In the genomic region with DNA sequence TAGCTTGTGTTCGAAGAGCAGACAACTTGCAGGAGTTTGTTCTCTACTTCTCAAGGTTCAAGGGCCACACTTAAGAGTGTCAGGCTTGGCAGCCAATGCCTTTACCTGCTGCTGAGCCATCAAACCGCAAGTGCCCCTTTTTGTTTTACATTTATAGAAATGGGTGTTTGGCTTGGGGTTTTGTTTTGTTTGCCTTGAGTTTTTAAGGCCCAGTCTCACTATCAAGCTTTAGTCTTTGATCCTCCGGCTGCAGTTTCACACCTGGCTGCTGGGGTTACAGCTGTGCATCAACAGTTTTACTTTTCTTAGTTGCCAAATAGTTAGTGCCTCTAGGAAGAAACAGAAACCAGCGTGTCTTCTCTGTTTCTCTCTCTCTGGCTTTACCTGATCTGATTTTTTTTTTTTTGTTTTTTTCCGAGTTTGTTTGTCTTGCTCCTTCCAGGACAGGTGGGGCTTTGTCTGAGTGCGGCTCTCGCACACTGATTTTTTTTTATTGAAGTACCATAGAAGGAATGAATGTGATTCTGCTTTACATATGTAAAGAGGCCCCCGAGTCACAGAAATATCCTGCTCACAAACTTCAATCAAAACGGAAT, we compare ENCODE assay signal across 7 mouse cellular contexts. TPM values are rescaled to one million over a fixed set of nuclear protein-coding genes. Genes with fewer than 3 reads are reported as not detected.
DNase-seq lines count a peak whose midpoint lies in the region; ATAC-seq and TF ChIP-seq lines count a peak whose summit lies in the region.

No protein-coding gene starts in this region.

- no peak for TF ChIP-seq CTCF in E14TG2a.4 (conservative IDR thresholded peaks at IDR 0.05; ENCODE audit: low read length)
- TF ChIP-seq CTCF in kidney, postnatal 0 days (IDR thresholded peaks at IDR 0.05; ENCODE audit: low read depth): no peak

- H3K9ac ChIP-seq in kidney, postnatal 0 days (ENCODE audit: low read depth, low read length): peak overlapping the region; percentile 92; the same call in 1 of the 2 replicates
- peak overlapping the region; percentile 99 for H3K9ac ChIP-seq in midbrain, embryonic 14.5 days (replicated peaks; ENCODE audit: low read length)

- peaks cover 54% of the 10 kb centered on the region for H3K27me3 ChIP-seq in E14TG2a.4 (ENCODE audit: insufficient read depth, low read length)
- peaks cover 68% of the 10 kb centered on the region for H3K27me3 ChIP-seq in embryonic facial prominence, embryonic 10.5 days (replicated peaks; ENCODE audit: low read depth, poor library complexity, severe bottlenecking)
- H3K27me3 ChIP-seq in kidney, postnatal 0 days (ENCODE audit: insufficient read depth, low read length): no peaks in the 10 kb centered on the region
- H3K27me3 ChIP-seq in midbrain, embryonic 14.5 days (ENCODE audit: control insufficient read depth, insufficient read depth, low read length): no peaks in the 10 kb centered on the region

- peaks cover 19% of the 10 kb centered on the region for H3K4me1 ChIP-seq in E14TG2a.4 (replicated peaks; ENCODE audit: low read depth, low read length)
- H3K4me1 ChIP-seq in embryonic facial prominence, embryonic 10.5 days: peaks cover 27% of the 10 kb centered on the region
- H3K4me1 ChIP-seq in kidney, postnatal 0 days (replicated peaks; ENCODE audit: insufficient read depth, low read length): peaks cover 14% of the 10 kb centered on the region; the same call in 1 of the 2 replicates
- peaks cover 16% of the 10 kb centered on the region for H3K4me1 ChIP-seq in midbrain, embryonic 14.5 days (ENCODE audit: control insufficient read depth, insufficient read depth, low read length)

- no peak for ATAC-seq in kidney, postnatal 0 days (replicated peaks; ENCODE audit: low FRiP score, low read depth)
- no peak for ATAC-seq in midbrain, embryonic 14.5 days (ENCODE audit: low FRiP score, low TSS enrichment)

- H3K36me3 ChIP-seq in E14TG2a.4 (ENCODE audit: insufficient read depth, low read length): no peaks in the 10 kb centered on the region
- H3K36me3 ChIP-seq in embryonic facial prominence, embryonic 10.5 days (replicated peaks): no peaks in the 10 kb centered on the region
- no peaks in the 10 kb centered on the region for H3K36me3 ChIP-seq in kidney, postnatal 0 days (ENCODE audit: insufficient read depth, low read length)
- H3K36me3 ChIP-seq in midbrain, embryonic 14.5 days (ENCODE audit: control insufficient read depth, insufficient read depth, low read length): 0 out of 2 replicates have a peak, but pooled peaks cover 3% of the 10 kb centered on the region

- peak overlapping the region; percentile 89 for H3K4me2 ChIP-seq in kidney, postnatal 0 days (ENCODE audit: low read length)
- H3K4me2 ChIP-seq in midbrain, embryonic 14.5 days (ENCODE audit: low read length): peak overlapping the region; percentile 79

- WGBS in embryonic facial prominence, embryonic 10.5 days: 31% methylated on average over 9 of the region's 9 CpGs
- 22% methylated on average over 9 of the region's 9 CpGs for WGBS in kidney, postnatal 0 days
- WGBS in midbrain, embryonic 14.5 days: 30% methylated on average over 9 of the region's 9 CpGs

- H3K9me3 ChIP-seq in E14TG2a.4 (ENCODE audit: low read length): no peaks in the 10 kb centered on the region
- no peaks in the 10 kb centered on the region for H3K9me3 ChIP-seq in embryonic facial prominence, embryonic 10.5 days
- no peaks in the 10 kb centered on the region for H3K9me3 ChIP-seq in kidney, postnatal 0 days (replicated peaks; ENCODE audit: low read length)
- no peaks in the 10 kb centered on the region for H3K9me3 ChIP-seq in midbrain, embryonic 14.5 days (ENCODE audit: control insufficient read depth, low read length)

- no peak overlapping the region for H3K27ac ChIP-seq in embryonic facial prominence, embryonic 10.5 days (replicated peaks)
- H3K27ac ChIP-seq in kidney, postnatal 0 days: peak overlapping the region; percentile 93
- H3K27ac ChIP-seq in midbrain, embryonic 14.5 days (replicated peaks; ENCODE audit: low read depth, low read length): peak overlapping the region; percentile 91

- peak overlapping the region; percentile 76; the same call in 1 of the 2 replicates for H3K4me3 ChIP-seq in E14TG2a.4 (replicated peaks; ENCODE audit: low read length)
- peak overlapping the region; percentile 86 for H3K4me3 ChIP-seq in embryonic facial prominence, embryonic 10.5 days
- H3K4me3 ChIP-seq in kidney, postnatal 0 days (replicated peaks; ENCODE audit: low read depth, low read length): peak overlapping the region; percentile 96
- peak overlapping the region; percentile 82 for H3K4me3 ChIP-seq in midbrain, embryonic 14.5 days (replicated peaks; ENCODE audit: low read depth, low read length)

- no peak for DNase-seq in embryonic facial prominence, embryonic 10.5 days (ENCODE audit: low spot score)
- no peak for DNase-seq in kidney, postnatal 0 days (ENCODE audit: low spot score)
- DNase-seq in midbrain, embryonic 14.5 days: peak; percentile 4
- DNase-seq in adrenal gland, adult 8-10 months: no peak
- DNase-seq in gastrocnemius, adult 18-20 months (ENCODE audit: low spot score): no peak
- no peak for DNase-seq in ovary, postnatal 36 days (ENCODE audit: low spot score)

RNA-seq across cellular contexts. Expression of a gene that starts 1.4 kb away (rescaled TPM):
- 3.7 and 5.4 TPM in 2 replicates for polyA plus RNA-seq in embryonic facial prominence, embryonic 10.5 days (2016; fragmentation: Nextera tagmentation; extraction: Ambion mirVana)
- 9.5 and 9.7 TPM in 2 replicates for polyA plus RNA-seq in kidney, postnatal 0 days (2015; fragmentation: Nextera tagmentation; extraction: Ambion mirVana)
- 45.6 and 47.3 TPM in 2 replicates for polyA plus RNA-seq in midbrain, embryonic 14.5 days (2014; fragmentation: Nextera tagmentation; extraction: Ambion mirVana)
- 10 to 100 TPM; 17.1 to 33.5 (median 23.8) TPM for total RNA-seq in adrenal gland, adult 8-10 months (2022)
- total RNA-seq in gastrocnemius, adult 18-20 months (2021): 10 to 100 TPM; 13.8 to 17.7 TPM

RNA-seq across cellular contexts. Expression of a gene that starts 16.8 kb away (rescaled TPM):
- 200 and 212 TPM in 2 replicates for polyA plus RNA-seq in embryonic facial prominence, embryonic 10.5 days (2016; fragmentation: Nextera tagmentation; extraction: Ambion mirVana)
- polyA plus RNA-seq in kidney, postnatal 0 days (2015; fragmentation: Nextera tagmentation; extraction: Ambion mirVana): 327 and 349 TPM in 2 replicates
- polyA plus RNA-seq in midbrain, embryonic 14.5 days (2014; fragmentation: Nextera tagmentation; extraction: Ambion mirVana): 139 and 171 TPM in 2 replicates
- 100 to 1,000 TPM; 235 to 259 (median 252) TPM for total RNA-seq in adrenal gland, adult 8-10 months (2022)
- total RNA-seq in gastrocnemius, adult 18-20 months (2021): 10 to 100 TPM; 71.6 to 73.4 TPM

RNA-seq across cellular contexts. Expression of a gene that starts 38.4 kb away (rescaled TPM):
- 4.9 and 7.3 TPM in 2 replicates for polyA plus RNA-seq in embryonic facial prominence, embryonic 10.5 days (2016; fragmentation: Nextera tagmentation; extraction: Ambion mirVana)
- polyA plus RNA-seq in kidney, postnatal 0 days (2015; fragmentation: Nextera tagmentation; extraction: Ambion mirVana): 83.7 and 92.0 TPM in 2 replicates
- 0.78 and 3.6 TPM in 2 replicates for polyA plus RNA-seq in midbrain, embryonic 14.5 days (2014; fragmentation: Nextera tagmentation; extraction: Ambion mirVana)
- total RNA-seq in adrenal gland, adult 8-10 months (2022): 10 to 100 TPM; 42.7 to 64.0 (median 55.6) TPM
- total RNA-seq in gastrocnemius, adult 18-20 months (2021): 1 to 10 TPM; 2.4 to 4.6 TPM

RNA-seq across cellular contexts. Expression of a gene that starts 46.6 kb away (rescaled TPM):
- polyA plus RNA-seq in embryonic facial prominence, embryonic 10.5 days (2016; fragmentation: Nextera tagmentation; extraction: Ambion mirVana): 36.9 and 38.2 TPM in 2 replicates
- polyA plus RNA-seq in kidney, postnatal 0 days (2015; fragmentation: Nextera tagmentation; extraction: Ambion mirVana): 28.6 and 29.1 TPM in 2 replicates
- polyA plus RNA-seq in midbrain, embryonic 14.5 days (2014; fragmentation: Nextera tagmentation; extraction: Ambion mirVana): 30.1 and 35.8 TPM in 2 replicates
- 10 to 100 TPM; 25.6 to 38.0 (median 30.8) TPM for total RNA-seq in adrenal gland, adult 8-10 months (2022)
- total RNA-seq in gastrocnemius, adult 18-20 months (2021): 10 to 100 TPM; 11.3 to 11.5 TPM

Comparison
In these comparisons a context has a peak if more than half of its experiments do, and no peak if none do; other contexts are left out.
1. RNA of a gene that starts 38.4 kb away (polyA plus RNA-seq): 83.7 to 92.0 TPM in kidney, postnatal 0 days; 4.9 to 7.3 TPM in embryonic facial prominence, embryonic 10.5 days and 0.78 to 3.6 TPM in midbrain, embryonic 14.5 days; every median in the first group is over 10 times any median in the second.
2. Peak in every context shown above with its lines, with median percentiles within 50 percentile points of each other: H3K4me3 ChIP-seq.